Mouse (Mus musculus): ENCODE results near the gene Sppl2b. TPM values are rescaled to one million over a fixed set of nuclear protein-coding genes. Genes with fewer than 3 reads are reported as not detected.
A peak's percentile ranks its signal among the peaks of the same experiment; 100 is the strongest.

The Sppl2b gene
- polyA plus RNA-seq, 1 experiment, result 110 TPM

DNA sequence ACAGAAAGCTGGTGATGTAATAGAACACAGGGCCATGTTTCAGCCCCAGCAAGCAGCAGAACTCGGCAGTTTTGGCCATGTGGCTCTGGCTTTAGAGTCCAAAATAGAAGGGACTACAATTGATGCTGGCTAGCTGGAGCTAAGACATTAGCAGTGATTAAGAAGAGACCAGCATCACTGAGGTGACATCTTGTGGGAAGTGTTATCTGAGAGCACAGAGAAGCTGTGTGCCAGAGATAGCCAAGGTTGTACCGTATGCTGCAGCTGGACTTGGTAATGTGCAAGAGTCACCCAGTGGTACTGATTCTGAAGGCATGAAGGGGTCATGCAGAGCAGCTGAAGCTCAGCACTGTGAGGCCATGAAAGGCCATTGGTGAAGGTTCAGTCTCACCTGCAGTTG is 60.2 kb downstream of the Sppl2b start:
- TF ChIP-seq CTCF (IDR thresholded peaks at IDR 0.05; ENCODE audit: borderline replicate concordance, extremely low read depth, insufficient read depth, insufficient read length) (no peak), POLR2A (IDR thresholded peaks at IDR 0.05; ENCODE audit: borderline replicate concordance, extremely low read depth, insufficient read depth, insufficient read length, poor library complexity, severe bottlenecking) (no peak)
- DNase-seq (ENCODE audit: low read depth), result no peak

- TF ChIP-seq CTCF (IDR thresholded peaks at IDR 0.05; ENCODE audit: borderline replicate concordance, extremely low read depth, insufficient read depth, insufficient read length) (no peak), POLR2A (IDR thresholded peaks at IDR 0.05; ENCODE audit: borderline replicate concordance, extremely low read depth, insufficient read depth, insufficient read length, poor library complexity, severe bottlenecking) (no peak)
- no peak for DNase-seq (ENCODE audit: low read depth)
Observed at GRCm38 (mm10) chr10:80915736-80916135, 60.7 kb downstream of the Sppl2b start.

- TF ChIP-seq CTCF (IDR thresholded peaks at IDR 0.05; ENCODE audit: borderline replicate concordance, extremely low read depth, insufficient read depth, insufficient read length) (no peak), POLR2A (IDR thresholded peaks at IDR 0.05; ENCODE audit: borderline replicate concordance, extremely low read depth, insufficient read depth, insufficient read length, poor library complexity, severe bottlenecking) (no peak)
- DNase-seq (ENCODE audit: low read depth), result peak; percentile 19
Observed at GRCm38 (mm10) chr10:80917336-80917778, 62.3 kb downstream of the Sppl2b start.

DNA sequence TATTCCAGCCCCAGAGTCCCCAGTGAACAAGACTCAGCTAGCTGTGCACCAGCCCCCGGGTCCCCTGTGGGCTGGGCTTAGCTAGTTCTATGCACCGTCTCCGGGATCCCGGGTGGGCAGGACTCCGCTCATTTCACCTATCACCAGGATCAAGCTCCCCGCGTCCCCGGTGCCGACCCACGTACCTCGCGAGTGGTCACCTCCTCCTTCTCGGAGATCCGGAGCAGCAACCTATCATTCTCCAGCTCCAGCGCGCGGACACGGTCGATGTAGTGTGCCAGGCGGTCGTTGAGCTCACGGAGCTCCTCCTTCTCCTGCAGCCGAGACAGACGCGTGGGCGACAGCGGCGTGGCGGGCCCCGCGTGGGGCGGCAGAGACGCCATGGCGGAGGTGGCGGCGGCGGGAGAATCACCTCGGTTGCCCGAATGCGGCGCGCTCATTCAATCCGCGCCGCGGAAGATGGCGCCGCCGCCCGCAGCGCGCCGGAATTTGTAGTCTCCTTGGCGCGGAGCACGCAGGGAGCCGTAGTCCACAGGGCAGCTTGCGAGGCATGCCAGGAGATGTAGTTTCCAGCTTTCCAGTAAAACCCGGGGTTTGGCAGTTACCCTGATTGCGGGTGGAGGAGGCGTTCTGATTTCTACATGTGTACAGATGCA is 62.8 kb downstream of the Sppl2b start, which contains the start of gene Lmnb2:
Lmnb2 (minus strand) TSS at position 467 of the 656 bp plus-strand sequence.
- DNase-seq (ENCODE audit: low read depth), result peak; percentile 93
- peak; percentile 73 for TF ChIP-seq POLR2A (IDR thresholded peaks at IDR 0.05; ENCODE audit: borderline replicate concordance, extremely low read depth, insufficient read depth, insufficient read length, poor library complexity, severe bottlenecking)
- TF ChIP-seq CTCF (IDR thresholded peaks at IDR 0.05; ENCODE audit: borderline replicate concordance, extremely low read depth, insufficient read depth, insufficient read length), result no peak

Other genes starting within 250 kb of the Sppl2b start
- gene Gm49322, start 249.3 kb upstream of the Sppl2b start, polyA plus RNA-seq (2012; rRNA removed), result 4.2 and 4.5 TPM in 2 replicates
- 213 and 237 TPM in 2 replicates for gene Csnk1g2, start 232.4 kb upstream of the Sppl2b start, polyA plus RNA-seq (2012; rRNA removed)
- 91.9 and 113 TPM in 2 replicates for gene Btbd2, start 198.2 kb upstream of the Sppl2b start, polyA plus RNA-seq (2012; rRNA removed)
- 96.9 and 115 TPM in 2 replicates for gene Mknk2, start 177.2 kb upstream of the Sppl2b start, polyA plus RNA-seq (2012; rRNA removed)
- 36.9 and 47.3 TPM in 2 replicates for gene Mob3a, start 153.3 kb upstream of the Sppl2b start, polyA plus RNA-seq (2012; rRNA removed)
- 47.6 and 70.2 TPM in 2 replicates for gene Izumo4, start 153.1 kb upstream of the Sppl2b start, polyA plus RNA-seq (2012; rRNA removed)
- 155 and 176 TPM in 2 replicates for gene Ap3d1, start 113.0 kb upstream of the Sppl2b start, polyA plus RNA-seq (2012; rRNA removed)
- 36.1 and 77.6 TPM in 2 replicates for gene Dot1l, start 100.1 kb upstream of the Sppl2b start, polyA plus RNA-seq (2012; rRNA removed)
- 76.3 and 77.0 TPM in 2 replicates for gene Sf3a2, start 57.1 kb upstream of the Sppl2b start, polyA plus RNA-seq (2012; rRNA removed)
- 88.7 and 125 TPM in 2 replicates for gene Plekhj1, start 56.6 kb upstream of the Sppl2b start, polyA plus RNA-seq (2012; rRNA removed)
- 1.7 and 2.1 TPM in 2 replicates for gene Amh, start 50.0 kb upstream of the Sppl2b start, polyA plus RNA-seq (2012; rRNA removed)
- 0.21 and 0.45 TPM in 2 replicates for gene Jsrp1, start 41.8 kb upstream of the Sppl2b start, polyA plus RNA-seq (2012; rRNA removed)
- 685 and 1,025 TPM in 2 replicates for gene Oaz1, start 28.6 kb upstream of the Sppl2b start, polyA plus RNA-seq (2012; rRNA removed)
- 5.2 and 7.7 TPM in 2 replicates for gene Lingo3, start 11.2 kb upstream of the Sppl2b start, polyA plus RNA-seq (2012; rRNA removed)
- gene Lsm7, start 66 bp upstream of the Sppl2b start, polyA plus RNA-seq (2012; rRNA removed), result 278 and 393 TPM in 2 replicates
- gene Tmprss9, start 16.6 kb downstream of the Sppl2b start, polyA plus RNA-seq (2012; rRNA removed), result 0.22 and 0.26 TPM in 2 replicates
- 174 and 253 TPM in 2 replicates for gene Timm13, start 45.7 kb downstream of the Sppl2b start, polyA plus RNA-seq (2012; rRNA removed)
- 58.8 and 72.3 TPM in 2 replicates for gene Lmnb2, start 63.0 kb downstream of the Sppl2b start, polyA plus RNA-seq (2012; rRNA removed)
- 8.4 and 8.5 TPM in 2 replicates for gene Gadd45b, start 74.8 kb downstream of the Sppl2b start, polyA plus RNA-seq (2012; rRNA removed)
- 13.3 and 13.6 TPM in 2 replicates for gene Gng7, start 159.7 kb downstream of the Sppl2b start, polyA plus RNA-seq (2012; rRNA removed)
- gene Diras1, start 170.4 kb downstream of the Sppl2b start, polyA plus RNA-seq (2012; rRNA removed), result 41.5 and 66.5 TPM in 2 replicates
- 70.0 and 77.9 TPM in 2 replicates for gene Slc39a3, start 182.2 kb downstream of the Sppl2b start, polyA plus RNA-seq (2012; rRNA removed)
- 326 and 369 TPM in 2 replicates for gene Sgta, start 204.9 kb downstream of the Sppl2b start, polyA plus RNA-seq (2012; rRNA removed)
- gene Thop1, start 214.8 kb downstream of the Sppl2b start, polyA plus RNA-seq (2012; rRNA removed), result 69.5 and 86.1 TPM in 2 replicates
- gene Creb3l3, start 243.6 kb downstream of the Sppl2b start, polyA plus RNA-seq (2012; rRNA removed), result 0.19 and 0.20 TPM in 2 replicates